Mouse (Mus musculus): ENCODE results near the gene Rxfp1.

GRCm38 (mm10) chr3:79683529-79683928, 54.2 kb downstream of the Rxfp1 start:
- TF ChIP-seq CTCF (IDR thresholded peaks at IDR 0.05; ENCODE audit: borderline replicate concordance, insufficient read depth, low read depth, low read length) (no peak), POLR2A (IDR thresholded peaks at IDR 0.05; ENCODE audit: borderline replicate concordance, insufficient read depth, low read length) (no peak)

All from cerebellum, adult 2 months (tissue).